Mouse (Mus musculus): ENCODE measurements around the gene Shcbp1l.
A peak's percentile ranks its signal among the peaks of the same experiment; 100 is the strongest.

The Shcbp1l gene

GRCm38 (mm10) chr1:153487500-153487879 lies 62.5 kb downstream of the Shcbp1l start, which contains the start of gene Dhx9:
TSS of gene Dhx9 (minus strand) at chr1:153487660.
- DNase-seq (ENCODE audit: low spot score), result peak; percentile 94

- DNase-seq (ENCODE audit: low spot score), result no peak
Measured at GRCm38 (mm10) chr1:153489132-153489531, 64.2 kb downstream of the Shcbp1l start.

GRCm38 (mm10) chr1:153489540-153489939 lies 64.6 kb downstream of the Shcbp1l start:
- no peak for DNase-seq (ENCODE audit: low spot score)

- DNase-seq (ENCODE audit: low spot score), result no peak
Measured at GRCm38 (mm10) chr1:153489963-153490362, 65.0 kb downstream of the Shcbp1l start.

- DNase-seq (ENCODE audit: low spot score), result no peak
Measured at GRCm38 (mm10) chr1:153491345-153491744, 66.4 kb downstream of the Shcbp1l start.

GRCm38 (mm10) chr1:153491822-153492221 lies 66.9 kb downstream of the Shcbp1l start:
- no peak for DNase-seq (ENCODE audit: low spot score)

GRCm38 (mm10) chr1:153493338-153493737 lies 68.4 kb downstream of the Shcbp1l start:
- no peak for DNase-seq (ENCODE audit: low spot score)

GRCm38 (mm10) chr1:153493931-153494330 lies 69.0 kb downstream of the Shcbp1l start:
- no peak for DNase-seq (ENCODE audit: low spot score)

GRCm38 (mm10) chr1:153496030-153496429 lies 71.1 kb downstream of the Shcbp1l start:
- no peak for DNase-seq (ENCODE audit: low spot score)

GRCm38 (mm10) chr1:153500030-153500429 lies 75.1 kb downstream of the Shcbp1l start:
- DNase-seq (ENCODE audit: low spot score), result no peak

GRCm38 (mm10) chr1:153501644-153502321 lies 76.8 kb downstream of the Shcbp1l start:
- no peak for DNase-seq (ENCODE audit: low spot score)
